Mouse (Mus musculus) kidney, adult 2 months (tissue): Measurements from ENCODE around the gene Snd1.

Experiments used
- CTCF ChIP-seq: fragments of 200-500 bp; conservative IDR thresholded peaks from 2 replicates; pipeline ENCODE4 v1.5.1; 2011; ENCODE audit warnings: low read depth, mild to moderate bottlenecking, control low read depth, low read length, moderate library complexity, mixed read lengths; ENCODE audit not compliant: insufficient read depth, insufficient read length
- POLR2A ChIP-seq: fragments of 200-500 bp; IDR thresholded peaks from one replicate; pipeline ENCODE4 v1.6.1; 2011; ENCODE audit warnings: low read depth, low read length, control low read depth

DNA sequence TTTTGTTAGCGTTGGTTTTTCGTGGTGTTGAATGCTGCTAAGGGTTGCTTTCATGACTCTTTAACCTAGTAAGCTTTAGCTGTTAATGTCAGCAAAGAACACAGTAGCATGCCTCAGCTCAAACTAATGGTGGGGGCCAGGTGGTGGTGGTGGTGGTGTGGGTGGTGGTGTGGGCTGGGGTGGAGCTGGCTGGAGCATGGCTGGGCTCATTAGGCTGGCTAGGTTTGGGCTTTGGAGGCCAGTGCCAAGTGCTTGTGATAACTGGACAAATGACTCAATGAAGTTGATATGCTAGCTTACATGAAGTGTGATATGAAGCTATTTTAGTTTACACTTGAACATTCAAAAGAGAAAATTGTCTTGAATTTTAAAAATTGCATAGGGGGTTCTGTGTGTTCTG is 11.1 kb downstream of the Snd1 start:
- TF ChIP-seq POLR2A = no peak
- no peak for TF ChIP-seq CTCF
